Mouse (Mus musculus) monocyte, adult 2 months (primary cell): ENCODE results near the gene Sh3rf1.

Experiments used
- DNase-seq, 2 experiments: peaks; one replicate each; pipeline ENCODE4 v3.0.0; 2022; ENCODE audit warnings: low spot score in 2 of 2, low read depth in 1 of 2

Sh3rf1 gene

GRCm38 (mm10) chr8:61285896-61286295 lies 62.2 kb downstream of the Sh3rf1 start:
- no peak for DNase-seq

- DNase-seq, result no peak
Measured at GRCm38 (mm10) chr8:61286394-61286793, 62.7 kb downstream of the Sh3rf1 start.

GRCm38 (mm10) chr8:61286795-61287385 lies 63.2 kb downstream of the Sh3rf1 start:
- DNase-seq, result no peak

- DNase-seq, result no peak
Measured at GRCm38 (mm10) chr8:61288006-61288566, 64.4 kb downstream of the Sh3rf1 start.

GRCm38 (mm10) chr8:61288676-61289075 lies 65.0 kb downstream of the Sh3rf1 start:
- no peak for DNase-seq

- no peak for DNase-seq
Measured at GRCm38 (mm10) chr8:61295040-61295439, 71.4 kb downstream of the Sh3rf1 start.

- DNase-seq, result no peak
Measured at GRCm38 (mm10) chr8:61295441-61295840, 71.8 kb downstream of the Sh3rf1 start.

- DNase-seq, result no peak
Measured at GRCm38 (mm10) chr8:61298828-61299227, 75.2 kb downstream of the Sh3rf1 start.

GRCm38 (mm10) chr8:61301298-61302028 lies 77.8 kb downstream of the Sh3rf1 start:
- DNase-seq, result no peak

- no peak for DNase-seq
Measured at GRCm38 (mm10) chr8:61302029-61302368, 78.3 kb downstream of the Sh3rf1 start.

- no peak for DNase-seq
Measured at GRCm38 (mm10) chr8:61305451-61306070, 81.9 kb downstream of the Sh3rf1 start.

- DNase-seq, result no peak
Measured at GRCm38 (mm10) chr8:61306501-61307112, 82.9 kb downstream of the Sh3rf1 start.

- no peak for DNase-seq
Measured at GRCm38 (mm10) chr8:61308896-61309295, 85.2 kb downstream of the Sh3rf1 start.

GRCm38 (mm10) chr8:61309530-61310402 lies 86.1 kb downstream of the Sh3rf1 start:
- no peak for DNase-seq

GRCm38 (mm10) chr8:61310403-61310871 lies 86.8 kb downstream of the Sh3rf1 start:
- no peak for DNase-seq

- DNase-seq, result no peak
Measured at GRCm38 (mm10) chr8:61313016-61313415, 89.3 kb downstream of the Sh3rf1 start.

- no peak for DNase-seq
Measured at GRCm38 (mm10) chr8:61316012-61316767, 92.5 kb downstream of the Sh3rf1 start.

GRCm38 (mm10) chr8:61316813-61317534 lies 93.3 kb downstream of the Sh3rf1 start:
- DNase-seq, result no peak

- no peak for DNase-seq
Measured at GRCm38 (mm10) chr8:61317535-61318136, 94.0 kb downstream of the Sh3rf1 start.
